Mouse (Mus musculus) heart, adult 11 months (tissue): ENCODE data around the gene Capn11.
"Not testable (repeated sequence)": the region's sequence is repeated elsewhere in the genome, so short reads cannot be mapped to it uniquely, and the experiment has no call there.

ENCODE experiments used
- DNase-seq: peaks from one replicate; pipeline ENCODE4 v3.0.0; 2022

The Capn11 gene

GRCm38 (mm10) chr17:45626577-45627134 is 32.5 kb downstream of the Capn11 start:
- DNase-seq: peak; percentile 95

- DNase-seq: not testable (repeated sequence)
Measured at GRCm38 (mm10) chr17:45623425-45623824, 35.7 kb downstream of the Capn11 start.

GRCm38 (mm10) chr17:45619386-45620256 is 39.5 kb downstream of the Capn11 start:
- peak; percentile 98 for DNase-seq

GRCm38 (mm10) chr17:45618941-45619385 is 40.2 kb downstream of the Capn11 start:
- peak; percentile 98 for DNase-seq

- DNase-seq: no peak
Measured at GRCm38 (mm10) chr17:45617655-45618054, 41.5 kb downstream of the Capn11 start.

GRCm38 (mm10) chr17:45616679-45617078 is 42.4 kb downstream of the Capn11 start:
- DNase-seq: no peak

GRCm38 (mm10) chr17:45616046-45616650 is 43.0 kb downstream of the Capn11 start:
- no peak for DNase-seq

GRCm38 (mm10) chr17:45612921-45613320 is 46.2 kb downstream of the Capn11 start:
- DNase-seq: peak; percentile 94

GRCm38 (mm10) chr17:45612008-45612407 is 47.1 kb downstream of the Capn11 start:
- DNase-seq: peak; percentile 72

- peak; percentile 98 for DNase-seq
Measured at GRCm38 (mm10) chr17:45610144-45610866, 48.8 kb downstream of the Capn11 start.

GRCm38 (mm10) chr17:45608396-45608795 is 50.7 kb downstream of the Capn11 start:
- peak; percentile 83 for DNase-seq

GRCm38 (mm10) chr17:45606992-45607879 is 51.9 kb downstream of the Capn11 start:
- DNase-seq: no peak

GRCm38 (mm10) chr17:45602984-45603383 is 56.1 kb downstream of the Capn11 start:
- no peak for DNase-seq

GRCm38 (mm10) chr17:45601877-45602304 is 57.2 kb downstream of the Capn11 start, which contains the start of gene Mymx:
Gene Mymx (minus strand): TSS chr17:45602102.
- peak; percentile 78 for DNase-seq

- DNase-seq: peak; percentile 86
Measured at GRCm38 (mm10) chr17:45601325-45601724, 57.8 kb downstream of the Capn11 start.

GRCm38 (mm10) chr17:45600267-45600666 is 58.9 kb downstream of the Capn11 start:
- DNase-seq: peak; percentile 81

GRCm38 (mm10) chr17:45599446-45600242 is 59.5 kb downstream of the Capn11 start, which contains the start of gene Slc29a1:
Gene Slc29a1 (minus strand): TSS chr17:45599606.
- DNase-seq: peak; percentile 97

GRCm38 (mm10) chr17:45598891-45599290 is 60.2 kb downstream of the Capn11 start:
- no peak for DNase-seq

GRCm38 (mm10) chr17:45598376-45598775 is 60.7 kb downstream of the Capn11 start:
- no peak for DNase-seq

- peak; percentile 96 for DNase-seq
Measured at GRCm38 (mm10) chr17:45597787-45598186, 61.3 kb downstream of the Capn11 start.
